Mouse (Mus musculus): ENCODE data around the gene Gm42372.

GRCm38 (mm10) chr7:17010010-17010347 is 27.1 kb downstream of the Gm42372 start:
- no peak for TF ChIP-seq CTCF (conservative IDR thresholded peaks at IDR 0.05 in 1 of 2, IDR thresholded peaks at IDR 0.05 in 1 of 2; ENCODE audit: low read depth in 2 of 2, low read length in 2 of 2)
- TF ChIP-seq ETS1 (conservative IDR thresholded peaks at IDR 0.05; ENCODE audit: low read depth, low read length) = no peak
- no peak for TF ChIP-seq ZMIZ1 (IDR thresholded peaks at IDR 0.05; ENCODE audit: low read depth, low read length)
- no peak for TF ChIP-seq JUND (conservative IDR thresholded peaks at IDR 0.05; ENCODE audit: low read depth, low read length)
- no peak for TF ChIP-seq TCF12 (IDR thresholded peaks at IDR 0.05; ENCODE audit: low read depth, low read length)
- TF ChIP-seq POLR2A (IDR thresholded peaks at IDR 0.05; ENCODE audit: low read depth, low read length) = no peak
- no peak for TF ChIP-seq ZKSCAN1 (IDR thresholded peaks at IDR 0.05; ENCODE audit: borderline replicate concordance, low read depth, low read length)
- no peak for TF ChIP-seq NRF1 (IDR thresholded peaks at IDR 0.05; ENCODE audit: low read depth, low read length)
- no peak for TF ChIP-seq MYC (IDR thresholded peaks at IDR 0.05; ENCODE audit: low read depth, low read length)
- TF ChIP-seq USF1 (IDR thresholded peaks at IDR 0.05; ENCODE audit: low read depth, low read length) = no peak
- TF ChIP-seq EP300 (IDR thresholded peaks at IDR 0.05; ENCODE audit: low read length) = no peak
- no peak for TF ChIP-seq ELF1 (IDR thresholded peaks at IDR 0.05; ENCODE audit: low read depth, low read length)
